Mouse (Mus musculus) left cerebral cortex, postnatal 25 days (tissue): ENCODE results near the gene Cacnb4. TPM values are rescaled to one million over a fixed set of nuclear protein-coding genes. Genes with fewer than 3 reads are reported as not detected.

Experiments used
- DNase-seq, 2 experiments: peaks; one replicate each; pipeline ENCODE4 v3.0.0; 2022; ENCODE audit warnings: low spot score in 2 of 2, mixed read lengths in 1 of 2
- intact Hi-C: fragments of 180-260 bp; cut with DNase I; formaldehyde crosslinking; loops from one replicate; pipeline ENCODE4 v1.15.1; 2025
- total RNA-seq, 2 experiments: library from RNA; stranded (reverse); gene quantifications; 2 replicates each; pipeline ENCODE4 v1.2.3; 2021

The Cacnb4 gene
- total RNA-seq, 2 experiments from 2014 or later = 168 to 178 TPM

DNA sequence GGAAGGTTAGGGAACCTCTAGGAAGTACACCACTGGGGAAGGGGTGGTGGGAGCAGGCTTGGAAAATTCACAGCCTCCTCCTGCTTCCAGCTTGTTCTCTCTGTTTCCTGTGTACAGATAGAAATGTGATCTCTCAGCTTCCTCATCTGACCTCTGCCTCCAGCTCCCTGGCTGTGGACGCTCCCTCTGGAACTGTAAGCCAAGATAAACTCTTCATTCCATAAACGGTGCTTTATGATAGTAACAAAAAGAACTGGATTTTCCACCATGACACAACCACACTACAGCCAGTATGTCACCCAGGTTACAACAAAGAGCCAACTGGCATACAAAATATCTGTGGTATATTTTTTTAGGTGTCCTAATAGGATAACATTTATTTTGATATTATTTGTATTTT is 132.1 kb downstream of the Cacnb4 start:
- intact Hi-C loops = no loop called here
- DNase-seq = no peak

DNA sequence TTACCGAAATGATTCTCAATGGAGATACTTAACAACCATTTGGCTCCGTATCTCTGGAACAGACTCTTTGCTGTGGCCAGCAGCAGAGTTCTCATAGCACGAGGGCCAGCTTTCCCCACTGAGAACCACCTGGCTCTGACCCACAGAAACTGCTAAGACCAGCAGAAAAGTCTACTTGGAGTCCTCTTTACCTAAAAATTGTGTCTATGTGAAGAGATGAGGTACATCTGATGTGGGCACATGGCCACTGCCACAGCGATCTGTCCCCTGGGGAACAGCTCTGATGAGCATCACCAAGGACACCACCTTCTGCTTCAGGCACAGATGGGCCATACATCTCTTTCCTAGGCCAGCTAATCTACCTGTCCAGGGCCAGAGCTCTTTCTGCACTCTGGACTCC is 135.6 kb downstream of the Cacnb4 start:
- DNase-seq = no peak
- intact Hi-C loops = no loop called here

DNA sequence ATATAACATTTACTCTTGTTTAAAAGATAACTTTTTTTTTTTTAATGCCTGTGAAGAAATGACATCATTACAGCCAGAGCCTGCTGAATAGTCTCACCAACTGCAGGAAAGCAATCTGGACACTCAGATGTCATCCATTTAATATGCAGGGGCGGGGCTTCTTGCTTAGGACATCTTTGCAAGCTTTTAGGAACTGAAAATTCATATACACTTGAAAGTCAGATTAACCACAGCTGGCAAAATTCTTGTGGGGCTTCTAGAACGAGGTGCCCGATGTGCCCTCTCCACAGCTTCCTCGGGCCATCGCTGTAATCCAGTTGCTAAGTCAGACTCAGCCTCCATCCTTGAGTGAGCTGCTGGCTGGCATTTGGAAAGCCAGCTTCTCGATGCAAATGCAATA is 137.3 kb downstream of the Cacnb4 start:
- DNase-seq = no peak
- intact Hi-C loops = no loop called here

DNA sequence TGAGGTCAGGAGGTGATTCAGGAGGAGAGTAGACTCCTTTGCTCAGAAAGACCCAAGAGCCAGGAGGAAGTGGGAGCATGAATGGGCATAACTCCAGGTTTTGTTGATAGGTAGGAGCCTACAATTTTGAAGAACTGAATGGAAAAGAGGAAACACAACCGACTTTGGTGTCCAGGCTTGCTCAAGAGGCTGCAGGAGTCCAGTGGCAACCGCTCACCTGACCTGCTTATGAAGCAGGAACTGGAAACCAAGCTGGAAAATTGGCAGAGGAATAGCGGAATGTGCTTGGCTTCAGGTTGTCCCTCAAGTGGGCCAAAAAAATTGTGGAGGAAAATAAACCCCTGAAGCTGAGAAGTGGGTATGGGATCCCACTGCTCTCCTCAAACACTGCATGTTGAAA is 139.0 kb downstream of the Cacnb4 start:
- no peak for DNase-seq
- intact Hi-C loops = no loop called here

DNA sequence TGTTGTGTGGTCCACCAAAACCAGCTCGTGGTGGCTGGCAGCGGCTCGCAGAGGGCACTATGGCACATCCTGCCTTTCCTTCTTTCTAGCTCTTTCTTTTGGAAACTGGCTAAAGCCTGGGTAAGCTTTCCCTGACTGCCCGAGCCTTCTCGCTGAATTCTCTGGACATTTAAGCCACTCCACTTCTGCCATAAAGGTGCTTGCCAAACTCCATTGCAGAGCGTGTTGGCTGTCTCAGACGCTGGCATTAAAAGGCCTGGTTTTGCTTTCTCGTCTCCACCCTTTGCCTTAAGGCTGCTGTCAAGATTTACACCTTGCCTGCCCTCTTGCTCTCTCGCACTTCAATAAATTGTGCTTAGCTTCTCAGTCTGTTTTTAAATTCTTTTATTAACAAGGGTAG is 139.5 kb downstream of the Cacnb4 start:
- intact Hi-C loops = no loop called here
- no peak for DNase-seq

DNA sequence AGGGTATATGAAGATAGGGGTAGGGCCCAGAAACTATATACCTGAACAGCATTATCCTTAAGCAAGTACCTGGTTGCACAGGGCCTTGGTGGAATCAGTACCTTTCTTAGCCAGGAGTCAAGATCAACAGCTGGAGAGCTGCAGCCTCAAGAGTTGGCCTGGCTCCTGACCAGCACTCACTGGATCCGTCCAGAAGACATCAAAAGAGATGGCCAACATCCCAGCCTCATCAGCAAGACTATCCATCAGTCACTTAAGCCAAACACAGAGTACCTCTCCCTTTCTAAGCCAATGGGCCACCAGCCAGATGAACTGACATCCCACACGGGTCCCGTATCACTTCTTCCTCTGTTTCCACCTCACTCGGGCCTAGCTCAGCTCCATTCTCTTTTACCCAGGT is 140.1 kb downstream of the Cacnb4 start:
- intact Hi-C loops = no loop called here
- no peak for DNase-seq

DNA sequence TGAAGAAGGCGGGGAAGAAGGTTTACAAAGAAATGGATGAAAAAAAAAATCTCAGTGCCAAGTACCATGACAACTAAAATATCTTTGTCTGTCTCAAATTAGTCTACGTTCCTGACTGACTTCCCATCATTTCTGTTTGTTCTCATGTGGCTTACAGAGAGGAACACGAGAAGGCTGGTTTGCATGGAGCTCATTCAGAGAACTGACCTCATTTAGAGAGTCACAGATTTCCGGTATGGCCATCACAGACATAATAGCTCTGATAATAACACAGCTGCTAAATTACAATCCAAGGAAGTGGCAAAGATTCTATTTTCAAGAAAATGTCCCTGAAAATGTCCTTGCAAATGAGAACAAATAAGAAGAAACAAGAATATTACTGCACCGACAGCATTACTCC is 142.9 kb downstream of the Cacnb4 start:
- intact Hi-C loops = no loop called here
- DNase-seq = peak; percentile 17 to 32

DNA sequence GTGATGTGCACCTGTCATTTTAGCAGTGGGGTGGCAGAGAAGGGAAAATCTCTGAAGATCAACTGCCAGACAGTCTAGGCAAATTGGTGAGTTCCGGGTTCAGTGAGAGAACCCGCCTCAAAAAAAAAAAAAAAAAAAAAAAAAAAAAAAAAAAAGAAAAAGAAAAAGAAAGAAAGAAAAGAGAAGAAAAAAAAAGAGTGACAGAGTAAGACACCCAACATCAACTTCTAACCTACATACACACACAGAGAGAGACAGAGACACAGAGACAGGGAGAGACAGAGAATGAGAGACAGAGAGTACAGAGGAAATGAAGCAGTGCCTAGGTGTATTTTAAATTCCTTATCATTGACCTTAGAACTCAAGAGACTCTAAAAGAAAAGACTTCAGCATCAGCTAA is 146.1 kb downstream of the Cacnb4 start:
- intact Hi-C loops = no loop called here
- DNase-seq = no peak

DNA sequence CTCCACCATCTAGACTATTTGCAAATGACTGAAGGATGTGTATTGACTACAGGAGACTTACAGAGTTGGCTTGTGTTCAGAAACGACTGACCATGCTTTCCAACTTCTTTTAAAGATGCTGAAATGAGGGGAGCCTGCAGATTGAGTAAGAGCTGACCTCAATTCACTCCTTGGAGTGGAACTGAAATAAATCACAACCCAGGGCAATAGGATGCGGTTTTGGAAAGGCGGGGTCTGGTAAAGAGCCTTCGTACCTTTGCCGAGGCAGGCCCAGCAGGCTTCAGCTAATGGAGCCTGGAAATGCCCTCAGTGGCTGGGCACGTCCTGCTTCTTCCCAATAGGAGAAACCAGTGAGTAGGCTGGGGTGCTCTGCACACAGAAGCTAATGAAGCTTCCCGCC is 147.4 kb downstream of the Cacnb4 start:
- no peak for DNase-seq
- intact Hi-C loops = no loop called here

DNA sequence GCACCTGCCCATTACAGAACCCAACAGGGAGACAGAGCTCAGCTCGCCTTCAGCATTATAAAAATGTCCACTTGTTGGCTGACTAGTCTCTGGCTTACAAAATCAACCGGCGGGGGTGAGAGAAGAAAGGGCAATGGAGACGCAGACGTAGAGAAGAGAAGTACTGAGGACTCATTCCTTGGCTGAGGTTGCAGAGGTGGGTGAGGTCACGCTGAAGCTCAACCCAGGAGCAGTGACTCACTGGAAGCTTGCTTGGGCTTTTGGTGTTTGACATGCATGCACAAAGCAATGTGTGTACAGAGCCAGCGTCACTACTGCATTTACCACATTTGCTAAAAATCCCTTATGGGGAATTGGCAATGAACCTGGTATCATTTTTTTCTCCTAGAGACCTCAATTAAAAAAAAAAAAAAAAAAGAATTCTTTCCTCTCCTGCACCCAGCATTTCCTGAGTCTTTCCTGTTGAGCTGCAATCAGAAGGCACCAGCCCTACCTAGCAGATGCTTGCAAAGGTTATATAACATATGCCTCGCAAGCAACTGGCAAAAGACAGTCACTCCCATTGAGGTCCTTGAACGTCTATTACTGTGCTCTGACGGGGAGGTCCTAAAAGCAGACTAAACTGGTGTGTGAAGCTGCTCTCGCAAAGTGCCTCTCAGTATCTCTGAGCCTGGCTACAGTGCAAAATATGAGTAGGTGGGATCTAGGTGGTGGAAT is 150.6 kb downstream of the Cacnb4 start:
- intact Hi-C loops = no loop called here
- peak in 1 of 2 experiments; percentile 59 for DNase-seq

DNA sequence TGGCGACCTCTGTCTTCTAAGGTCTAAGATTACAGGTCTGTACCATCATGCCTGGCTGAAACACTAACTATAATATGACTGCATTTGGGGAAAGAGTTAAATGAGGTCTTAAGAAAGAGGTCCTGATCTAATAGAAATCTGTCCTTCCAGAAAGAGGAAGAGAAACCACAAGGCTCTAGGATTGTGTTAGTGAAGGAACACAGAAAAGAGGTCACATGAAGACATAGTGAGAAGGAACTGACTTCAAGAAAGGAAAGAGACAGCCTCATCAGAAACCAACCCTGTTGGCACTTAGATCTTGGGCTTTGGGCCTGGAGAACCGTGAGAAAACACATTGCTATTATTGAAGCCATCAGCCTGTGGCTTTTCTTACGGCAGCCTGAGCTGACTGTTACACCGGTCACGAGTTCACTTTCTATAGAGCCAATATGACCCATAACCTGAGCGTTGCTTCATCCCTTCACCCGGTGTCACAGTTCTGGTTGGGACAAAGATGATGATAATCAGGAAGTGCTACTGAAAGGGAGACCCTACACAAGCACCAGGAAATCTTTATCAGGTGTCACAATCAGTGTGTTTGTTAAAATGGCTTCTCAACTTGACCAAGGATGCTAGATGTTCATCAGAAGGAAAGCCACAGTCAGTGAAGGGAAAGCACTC is 153.4 kb downstream of the Cacnb4 start:
- intact Hi-C loops = no loop called here
- DNase-seq = no peak

DNA sequence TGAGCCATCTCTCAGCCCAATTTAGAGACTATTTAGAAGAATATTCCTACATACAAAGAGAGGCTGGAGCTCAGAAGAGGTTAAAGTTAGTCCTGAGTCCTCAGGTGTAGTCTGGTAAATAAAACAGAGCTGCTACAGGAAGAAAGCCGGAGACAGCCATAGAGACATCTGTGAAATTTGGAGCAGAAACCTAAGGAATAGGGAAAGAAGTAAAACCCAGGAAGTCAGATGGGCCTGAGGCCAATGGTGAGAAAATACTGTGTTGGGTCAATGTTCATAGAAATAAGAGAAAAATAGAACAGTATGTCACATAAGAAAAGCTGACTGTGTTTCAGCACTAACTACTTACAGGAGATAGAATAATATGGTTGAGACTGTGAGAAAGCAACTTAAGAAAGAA is 155.6 kb downstream of the Cacnb4 start:
- no peak for DNase-seq
- intact Hi-C loops = no loop called here

DNA sequence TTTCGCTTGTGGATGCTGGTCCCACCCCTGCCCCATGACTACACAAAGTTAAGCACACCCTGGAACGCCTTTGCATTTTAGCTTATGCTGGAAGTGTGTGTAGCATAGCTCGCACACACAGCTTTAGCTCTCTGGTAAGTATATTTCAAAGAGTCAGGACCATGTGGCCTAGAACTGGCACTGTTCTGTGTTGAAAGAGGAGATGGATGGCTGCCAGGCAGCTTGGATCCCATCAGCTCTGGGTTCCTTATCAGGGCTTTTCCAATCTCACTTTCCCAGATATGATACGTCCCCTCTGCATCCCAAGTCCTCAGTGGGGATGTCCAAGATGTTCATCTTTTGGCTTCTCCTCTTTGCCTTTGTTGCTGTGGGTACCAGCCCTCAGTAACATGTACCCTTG is 157.9 kb downstream of the Cacnb4 start:
- intact Hi-C loops = no loop called here
- no peak for DNase-seq

DNA sequence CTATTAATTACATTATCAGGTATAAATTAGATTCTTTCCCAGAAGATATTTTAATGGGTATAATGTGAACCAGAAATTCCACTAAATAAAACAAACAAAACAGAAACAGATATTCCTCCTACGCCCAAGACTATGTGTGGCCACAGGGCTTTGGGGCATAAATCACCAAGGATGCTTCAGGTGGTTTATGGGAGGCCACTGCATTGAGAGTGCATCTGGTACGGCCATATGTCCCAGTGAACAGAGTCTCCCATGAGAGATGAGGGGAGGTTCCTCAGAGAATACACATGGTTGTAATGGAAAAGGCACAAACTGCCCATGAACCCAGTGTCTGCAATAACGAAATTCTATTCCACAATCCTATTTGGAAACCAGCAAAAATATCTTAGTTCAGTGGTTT is 160.1 kb downstream of the Cacnb4 start:
- intact Hi-C loops = no loop called here
- no peak for DNase-seq

DNA sequence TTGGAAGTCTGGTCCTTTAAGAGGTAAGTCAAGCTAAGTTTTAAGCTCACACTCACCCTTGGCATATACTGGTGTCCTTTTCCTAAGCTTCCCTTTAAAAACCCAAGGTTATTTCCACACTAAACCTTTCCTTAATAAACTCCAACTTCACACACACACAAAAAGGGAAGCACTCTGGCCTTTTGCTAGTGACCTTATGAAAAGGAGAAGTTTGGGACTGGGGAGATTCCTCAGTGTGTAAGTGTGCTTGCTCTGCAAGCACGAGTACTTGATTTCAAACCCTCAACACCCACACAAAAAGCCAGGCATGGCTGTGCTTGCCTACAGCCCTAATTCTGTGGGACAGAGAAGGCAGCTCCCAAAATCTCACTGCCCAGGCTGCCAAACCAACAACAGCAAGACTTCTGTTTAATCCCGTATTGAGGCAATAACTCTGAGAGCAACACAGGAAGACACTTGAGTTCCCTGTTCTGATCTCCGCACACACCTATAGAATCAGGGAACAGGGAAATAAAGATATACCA is 163.7 kb downstream of the Cacnb4 start:
- intact Hi-C loops = no loop called here
- DNase-seq = no peak

DNA sequence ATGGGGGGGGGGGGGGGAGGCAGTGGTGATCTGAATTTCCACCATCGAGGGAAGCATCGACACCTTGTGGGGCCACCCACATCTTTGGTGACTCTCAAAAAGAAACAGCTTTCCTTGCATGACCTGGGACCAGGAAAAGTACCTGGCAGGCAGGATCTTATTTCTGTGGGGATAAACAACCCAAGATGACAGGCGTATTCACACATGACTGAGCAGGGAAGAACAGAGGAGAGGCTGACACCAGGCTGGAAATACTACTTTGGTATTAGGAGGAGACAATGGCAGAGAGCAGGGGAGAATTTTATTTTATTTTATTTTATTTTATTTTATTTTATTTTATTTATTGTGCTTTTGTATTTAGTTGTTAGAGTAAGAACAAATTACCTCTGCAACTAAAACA is 164.4 kb downstream of the Cacnb4 start:
- DNase-seq = no peak
- intact Hi-C loops = no loop called here

DNA sequence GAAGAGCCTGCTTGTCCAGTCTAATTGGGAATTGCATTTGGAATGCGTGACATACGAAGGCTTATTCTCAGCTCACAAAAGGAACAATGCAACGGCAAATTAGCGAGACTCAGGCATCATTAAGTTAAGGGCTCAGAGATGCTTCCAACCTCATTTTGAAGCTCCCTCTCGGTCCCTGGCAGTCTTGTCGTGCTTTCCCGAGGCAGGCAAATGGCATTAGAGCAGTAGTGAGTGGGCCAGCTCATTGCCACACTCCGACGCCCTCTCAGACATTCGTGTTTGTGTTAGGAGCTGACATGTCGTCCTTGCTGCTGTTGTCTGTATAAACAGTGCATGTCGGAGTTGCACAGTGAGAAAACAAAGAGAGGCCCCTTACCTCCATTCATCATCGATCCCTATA is 164.8 kb downstream of the Cacnb4 start:
- DNase-seq = no peak
- intact Hi-C loops = no loop called here

DNA sequence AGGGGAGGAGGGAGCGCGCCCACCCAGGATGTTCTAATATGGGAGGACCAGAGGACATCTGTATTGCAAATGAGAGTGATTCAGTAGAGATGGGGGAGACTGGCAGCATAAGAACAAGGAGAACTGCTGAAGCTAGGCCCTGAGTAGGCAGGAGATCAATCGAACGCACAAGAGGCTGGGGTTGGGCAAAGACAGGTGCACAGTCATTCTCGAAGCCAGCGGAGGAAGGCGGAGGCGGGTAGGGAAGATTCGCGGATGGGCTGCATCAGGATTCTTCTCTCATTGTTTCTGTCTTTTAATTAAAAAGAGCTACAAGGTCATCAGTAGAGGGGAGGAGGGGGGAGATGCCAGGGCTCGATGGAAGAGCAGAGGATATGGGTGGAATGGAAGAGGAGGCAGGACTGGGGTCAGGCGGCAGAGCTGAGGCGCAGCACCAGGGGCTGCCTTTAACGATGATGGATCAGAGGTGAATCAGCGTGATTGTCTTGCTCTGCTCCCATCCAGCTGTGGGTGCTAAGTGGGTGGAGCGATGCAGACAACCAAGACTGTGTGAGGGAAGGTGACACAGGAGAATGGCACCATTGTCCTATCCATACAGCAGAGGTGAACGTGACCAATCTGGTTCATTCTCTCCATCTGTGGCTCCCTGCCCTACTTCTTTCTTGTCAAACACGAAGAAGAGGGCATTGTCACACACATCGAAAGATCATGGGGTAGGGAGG is 166.7 kb downstream of the Cacnb4 start:
- intact Hi-C loops = no loop called here
- DNase-seq = no peak

DNA sequence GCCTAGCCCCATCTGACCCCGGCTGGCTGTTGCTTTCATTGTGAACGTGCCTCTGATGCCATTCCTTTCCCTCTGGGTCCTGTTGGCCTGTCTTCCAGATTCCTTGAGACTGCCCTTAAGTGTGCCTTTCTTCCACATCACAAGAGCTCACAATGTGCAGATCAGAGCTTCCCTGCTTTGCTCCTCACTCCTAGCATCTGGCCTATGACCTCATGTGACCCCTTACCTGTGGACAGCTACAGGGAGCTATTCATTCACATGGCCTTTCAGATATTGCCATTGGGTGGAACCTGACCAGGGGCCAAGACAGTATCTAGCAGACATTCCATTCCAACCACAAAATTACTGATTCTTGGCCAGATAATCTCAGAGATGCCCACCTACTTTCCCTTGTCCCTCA is 171.5 kb downstream of the Cacnb4 start:
- intact Hi-C loops = no loop called here
- no peak for DNase-seq

DNA sequence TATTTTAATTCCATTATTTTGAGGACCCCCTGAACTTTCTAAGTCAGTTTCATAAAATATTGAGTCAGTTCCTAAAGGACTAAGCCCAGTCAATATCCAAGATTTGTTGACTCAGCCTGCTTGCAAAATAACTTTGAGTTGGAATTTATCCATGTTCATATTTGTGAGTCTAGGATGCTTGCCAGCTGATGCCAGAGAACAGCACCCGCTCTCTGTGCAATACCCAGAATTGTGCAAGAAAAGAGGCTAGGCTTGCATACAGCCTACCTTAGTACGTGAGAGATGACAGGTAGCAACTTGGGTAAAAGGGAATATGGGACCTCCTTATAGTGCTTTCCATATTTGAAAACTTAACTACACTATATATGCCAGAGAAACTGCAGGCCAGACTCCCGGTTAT is 171.9 kb downstream of the Cacnb4 start:
- intact Hi-C loops = no loop called here
- peak in 1 of 2 experiments; percentile 44 for DNase-seq

DNA sequence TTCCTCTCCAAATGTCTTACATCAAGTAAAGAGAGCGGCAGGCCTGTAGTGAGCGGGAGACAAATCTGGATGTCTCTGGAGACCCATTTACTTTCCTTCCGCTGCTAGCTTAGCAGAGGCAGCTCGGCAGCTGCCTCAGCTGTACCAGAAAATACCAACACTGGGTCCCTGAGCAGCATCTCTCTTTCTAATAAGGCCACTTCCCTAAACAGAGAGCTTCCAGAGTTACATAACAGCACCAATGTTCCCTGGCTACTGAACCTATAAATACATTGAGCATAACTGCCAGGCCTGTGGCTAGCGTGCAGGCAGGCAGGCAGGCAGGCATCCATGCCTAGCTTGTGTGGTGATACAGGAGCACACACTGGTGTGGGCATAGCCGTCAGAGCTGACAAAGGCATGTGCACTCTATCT is 176.8 kb downstream of the Cacnb4 start:
- DNase-seq = peak; percentile 59 to 80
- intact Hi-C loops = no loop called here
